Mouse (Mus musculus) lung, embryonic 15.5 days (tissue): ENCODE measurements around the gene Ldlrad3. TPM values are rescaled to one million over a fixed set of nuclear protein-coding genes. Genes with fewer than 3 reads are reported as not detected.

Source experiments
- ATAC-seq: fragments of 200-750 bp; cut with Nextera tagmentation; 2 replicates; pipeline ENCODE4 v1.8.0; 2017; ENCODE audit warnings: moderate number of reproducible peaks, borderline replicate concordance; ENCODE audit not compliant: low FRiP score, low TSS enrichment; ENCODE audit errors: extremely low read depth
- H3K27ac ChIP-seq: fragments of 300-500 bp; sonication (generic); 2 replicates; pipeline ENCODE4 v1.5.1; 2015; ENCODE audit warnings: moderate library complexity, mild to moderate bottlenecking, inconsistent platforms
- H3K27me3 ChIP-seq: fragments of 300-500 bp; sonication (generic); 2 replicates; pipeline ENCODE4 v1.6.1; 2015; ENCODE audit warnings: inconsistent platforms
- H3K36me3 ChIP-seq: fragments of 300-500 bp; sonication (generic); 2 replicates; pipeline ENCODE4 v1.6.1; 2015; ENCODE audit warnings: inconsistent platforms
- H3K4me1 ChIP-seq: fragments of 300-500 bp; sonication (generic); 2 replicates; pipeline ENCODE4 v1.6.1; 2015; ENCODE audit warnings: inconsistent platforms
- H3K4me2 ChIP-seq: fragments of 300-500 bp; sonication (generic); 2 replicates; pipeline ENCODE4 v1.6.1; 2015; ENCODE audit warnings: inconsistent platforms, mild to moderate bottlenecking, moderate library complexity
- H3K4me3 ChIP-seq: fragments of 300-500 bp; sonication (generic); 2 replicates; pipeline ENCODE4 v1.5.1; 2015; ENCODE audit warnings: mild to moderate bottlenecking, inconsistent platforms
- H3K9ac ChIP-seq: fragments of 300-500 bp; sonication (generic); 2 replicates; pipeline ENCODE4 v1.6.1; 2015; ENCODE audit warnings: inconsistent platforms
- H3K9me3 ChIP-seq: fragments of 300-500 bp; sonication (generic); 2 replicates; pipeline ENCODE4 v1.6.1; 2016; ENCODE audit warnings: inconsistent platforms
- WGBS: fragments of 180-500 bp; shearing (Covaris S2); methylation state at CpG from one replicate; pipeline ENCODE4 v1.1.7; 2015; 5-methylcytosine and 5-hydroxymethylcytosine counted together
- polyA plus RNA-seq: library from polyadenylated mRNA; unstranded; fragments of >200 nt; fragmentation: Nextera tagmentation; extraction: Ambion mirVana; gene quantifications from 2 replicates; pipeline ENCODE4 v1.2.1, GENCODE M21; 2015

Ldlrad3 gene
- polyA plus RNA-seq, 1 experiment from 2014 or later = 48.5 TPM

DNA sequence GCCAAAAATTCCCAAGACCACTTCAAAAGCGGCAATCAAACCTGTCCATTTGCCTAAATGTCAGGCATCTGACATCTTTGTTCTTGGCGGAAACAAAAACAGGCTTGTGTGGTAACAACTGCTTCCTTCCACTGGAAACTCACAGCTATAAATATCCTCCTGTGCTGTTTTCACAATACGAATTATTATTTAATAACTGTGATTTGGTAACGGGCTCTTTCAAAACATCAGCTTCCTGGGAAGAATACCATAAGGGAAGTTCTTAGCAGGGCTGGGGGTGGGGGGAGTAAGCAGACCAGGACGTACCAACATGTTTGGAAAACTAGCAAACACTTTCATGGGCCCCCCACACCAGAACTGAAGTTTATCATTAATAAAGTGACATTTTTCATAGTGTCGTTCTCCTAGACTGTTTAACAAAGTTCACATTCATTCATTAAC lies 31.4 kb downstream of the Ldlrad3 start:
- H3K4me2 ChIP-seq = no peak overlapping the region
- no peak overlapping the region for H3K9ac ChIP-seq
- 24% methylated on average over 6 of the region's 6 CpGs for WGBS
- no peaks in the 10 kb centered on the region for H3K9me3 ChIP-seq
- H3K4me3 ChIP-seq = no peak overlapping the region
- peak overlapping the region; percentile 34; the same call in 1 of the 2 replicates for H3K27ac ChIP-seq
- no peak for ATAC-seq
- no peaks in the 10 kb centered on the region for H3K36me3 ChIP-seq
- peaks cover 42% of the 10 kb centered on the region for H3K4me1 ChIP-seq
- no peaks in the 10 kb centered on the region for H3K27me3 ChIP-seq

DNA sequence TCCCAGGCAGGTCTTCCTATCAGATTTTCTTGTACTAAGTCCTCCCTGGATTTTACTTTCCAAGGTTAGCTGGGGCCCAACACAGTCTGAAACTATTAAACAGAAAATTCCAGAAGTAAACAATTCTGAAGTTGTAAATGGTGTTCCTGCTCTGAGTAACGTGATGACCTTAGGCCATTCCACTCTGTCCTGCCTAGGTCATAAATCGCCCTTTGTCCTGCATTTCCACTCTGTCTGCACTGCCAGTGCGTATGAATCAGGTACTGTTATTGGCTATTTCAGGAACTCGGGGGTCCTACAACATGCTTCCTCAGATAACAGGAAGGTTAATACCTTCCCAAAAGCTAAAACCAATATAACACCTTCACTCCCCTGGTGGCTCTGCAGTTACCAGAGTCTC lies 31.9 kb downstream of the Ldlrad3 start:
- 49% methylated on average over 4 of the region's 4 CpGs for WGBS
- no peaks in the 10 kb centered on the region for H3K27me3 ChIP-seq
- no peak for ATAC-seq
- no peaks in the 10 kb centered on the region for H3K9me3 ChIP-seq
- H3K4me2 ChIP-seq = no peak overlapping the region
- no peaks in the 10 kb centered on the region for H3K36me3 ChIP-seq
- peaks cover 42% of the 10 kb centered on the region for H3K4me1 ChIP-seq
- no peak overlapping the region for H3K9ac ChIP-seq
- H3K27ac ChIP-seq = peak overlapping the region; percentile 34; the same call in 1 of the 2 replicates
- H3K4me3 ChIP-seq = no peak overlapping the region

DNA sequence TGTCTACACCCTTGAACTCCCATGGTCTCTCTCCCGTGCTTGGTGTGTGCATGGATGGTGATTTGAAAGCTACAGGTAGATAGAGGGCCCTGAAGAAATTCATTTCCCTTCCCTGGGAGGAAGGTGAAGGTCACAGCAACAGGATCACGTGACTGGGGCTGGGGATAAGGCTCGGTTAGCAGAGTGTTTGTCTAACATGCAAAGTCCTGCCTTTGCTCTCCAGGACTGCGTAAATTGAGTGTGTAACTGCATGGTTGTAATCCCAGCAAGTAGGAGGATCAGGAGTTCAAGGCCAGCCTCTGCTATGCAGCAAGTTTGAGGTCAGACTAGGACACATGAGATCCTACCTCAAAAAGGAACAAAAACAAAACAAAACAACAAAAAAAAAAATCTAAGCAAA lies 32.7 kb downstream of the Ldlrad3 start:
- Histone ChIP-seq H3K27ac (no peak overlapping the region), H3K27me3 (no peaks in the 10 kb centered on the region), H3K36me3 (no peaks in the 10 kb centered on the region), H3K9ac (no peak overlapping the region), H3K4me3 (no peak overlapping the region), H3K4me2 (no peak overlapping the region), H3K9me3 (no peaks in the 10 kb centered on the region), H3K4me1 (peaks cover 42% of the 10 kb centered on the region)
- WGBS = 68% methylated on average over 4 of the region's 4 CpGs
- ATAC-seq = no peak

DNA sequence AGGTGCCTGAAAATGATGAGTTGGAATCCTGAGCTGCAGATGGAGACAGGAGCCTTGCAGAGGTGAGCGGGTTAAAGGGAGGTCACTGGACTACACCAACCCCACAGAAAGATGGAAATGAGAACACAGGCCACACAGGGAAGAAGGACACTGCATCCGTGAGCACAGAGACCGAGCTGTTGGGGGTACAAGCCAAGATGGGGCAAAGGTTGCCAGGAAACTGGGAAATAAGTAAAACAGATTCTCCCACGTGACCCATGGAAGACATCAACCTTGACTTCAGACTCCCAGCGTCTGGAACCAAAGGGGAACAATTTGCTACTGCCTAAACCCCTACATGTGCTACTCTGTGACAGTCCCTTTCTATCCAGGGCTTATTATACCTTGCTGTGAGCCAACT lies 33.3 kb downstream of the Ldlrad3 start:
- Histone ChIP-seq H3K27ac (no peak overlapping the region), H3K4me3 (no peak overlapping the region), H3K36me3 (no peaks in the 10 kb centered on the region), H3K4me2 (no peak overlapping the region), H3K27me3 (no peaks in the 10 kb centered on the region), H3K9me3 (no peaks in the 10 kb centered on the region), H3K4me1 (peaks cover 42% of the 10 kb centered on the region), H3K9ac (no peak overlapping the region)
- 77% methylated on average over 5 of the region's 5 CpGs for WGBS
- no peak for ATAC-seq

DNA sequence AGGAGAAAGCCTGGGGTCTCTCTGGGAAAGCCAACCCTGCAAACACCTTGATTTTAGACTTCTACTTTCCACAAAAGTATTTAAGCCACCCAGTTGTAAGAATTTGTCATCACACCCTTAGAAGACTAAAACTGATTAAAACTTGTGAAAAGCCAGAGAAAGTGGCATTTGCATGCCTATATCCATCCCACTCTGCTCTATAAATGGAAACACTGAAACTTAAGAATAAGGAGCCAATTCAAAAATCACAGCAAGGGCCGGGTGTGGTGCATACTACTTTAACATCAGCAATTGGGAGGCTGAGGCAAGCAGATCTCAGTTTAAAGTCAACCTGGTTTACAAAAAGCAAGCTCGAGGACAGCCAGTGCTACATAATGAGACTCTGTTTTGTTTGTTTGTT lies 37.1 kb downstream of the Ldlrad3 start:
- 90% methylated on average over 2 of the region's 2 CpGs for WGBS
- peaks cover 8% of the 10 kb centered on the region for H3K4me1 ChIP-seq

DNA sequence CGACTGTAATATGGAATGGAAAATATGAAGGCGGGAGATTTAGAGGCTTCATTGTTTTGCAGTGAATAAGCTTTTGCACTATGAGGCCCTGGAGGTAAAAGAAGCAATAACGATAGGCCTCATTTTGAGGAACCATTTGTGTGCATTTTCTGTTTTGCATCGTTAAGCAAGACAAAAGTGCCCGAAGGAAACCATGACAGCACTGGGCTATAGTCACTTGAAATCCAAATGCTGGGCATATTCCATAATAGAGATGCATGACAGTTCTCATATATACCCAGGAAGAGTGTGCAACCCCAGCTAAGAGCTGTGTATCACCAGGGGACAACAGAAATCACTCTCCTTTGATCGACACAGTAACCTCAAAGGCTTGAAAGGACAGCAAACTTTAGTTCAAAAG lies 38.1 kb downstream of the Ldlrad3 start:
- 87% methylated on average over 6 of the region's 6 CpGs for WGBS
- no peak for ATAC-seq
- no peak overlapping the region for H3K9ac ChIP-seq
- H3K27ac ChIP-seq = no peak overlapping the region
- no peaks in the 10 kb centered on the region for H3K27me3 ChIP-seq
- H3K4me1 ChIP-seq = peaks cover 7% of the 10 kb centered on the region; the same call in 1 of the 2 replicates
- no peaks in the 10 kb centered on the region for H3K36me3 ChIP-seq
- no peaks in the 10 kb centered on the region for H3K9me3 ChIP-seq
- no peak overlapping the region for H3K4me2 ChIP-seq
- no peak overlapping the region for H3K4me3 ChIP-seq

More for the DNA sequence above, 37.1 kb downstream of the Ldlrad3 start:
- Histone ChIP-seq H3K27ac (no peak overlapping the region), H3K9ac (no peak overlapping the region), H3K27me3 (no peaks in the 10 kb centered on the region), H3K4me3 (no peak overlapping the region), H3K4me2 (no peak overlapping the region), H3K36me3 (no peaks in the 10 kb centered on the region), H3K9me3 (no peaks in the 10 kb centered on the region)
- ATAC-seq = no peak

DNA sequence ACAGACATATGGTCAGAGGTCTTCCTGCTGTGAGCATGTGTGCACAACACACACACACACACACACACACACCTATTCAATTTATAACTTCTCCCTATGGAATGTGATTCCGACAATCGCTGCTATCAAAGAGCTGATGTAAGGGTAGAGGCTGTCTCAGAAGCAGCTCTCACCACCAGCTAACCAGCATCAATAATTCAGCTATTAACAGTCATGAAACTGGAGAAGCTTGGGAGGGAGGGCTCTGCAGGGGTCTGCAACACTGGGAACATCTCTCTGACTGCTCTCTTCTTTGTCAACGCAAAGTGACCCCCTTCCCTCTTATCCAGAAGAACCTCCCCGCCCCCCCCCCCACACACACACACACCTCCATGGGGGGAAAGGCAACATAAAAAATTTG lies 38.6 kb downstream of the Ldlrad3 start:
- H3K4me2 ChIP-seq = no peak overlapping the region
- H3K36me3 ChIP-seq = no peaks in the 10 kb centered on the region
- ATAC-seq = no peak
- no peaks in the 10 kb centered on the region for H3K27me3 ChIP-seq
- peaks cover 8% of the 10 kb centered on the region for H3K4me1 ChIP-seq
- no peak overlapping the region for H3K27ac ChIP-seq
- H3K4me3 ChIP-seq = no peak overlapping the region
- 77% methylated on average over 4 of the region's 4 CpGs for WGBS
- no peaks in the 10 kb centered on the region for H3K9me3 ChIP-seq
- H3K9ac ChIP-seq = no peak overlapping the region

DNA sequence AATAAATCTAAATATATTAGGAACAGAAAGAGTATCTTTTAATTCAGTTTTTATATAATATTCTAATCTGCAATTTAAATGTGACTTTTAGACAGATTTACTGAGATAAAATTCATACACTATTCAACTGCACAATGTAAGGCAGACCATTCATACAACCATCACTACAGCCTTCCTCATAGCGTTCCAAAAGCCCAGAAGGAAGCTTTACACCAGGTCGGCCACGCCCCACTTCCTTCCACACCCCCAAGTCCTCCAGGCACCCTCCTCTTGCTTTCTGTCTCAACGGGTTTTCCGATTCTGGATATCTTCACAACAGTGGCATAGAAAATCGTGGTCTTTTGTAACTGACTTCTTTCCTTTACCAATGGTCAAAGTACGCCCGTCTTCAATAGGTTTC lies 39.8 kb downstream of the Ldlrad3 start:
- no peaks in the 10 kb centered on the region for H3K36me3 ChIP-seq
- 81% methylated on average over 8 of the region's 8 CpGs for WGBS
- H3K27ac ChIP-seq = no peak overlapping the region; the same call in 1 of the 2 replicates
- no peak overlapping the region for H3K4me2 ChIP-seq
- H3K4me1 ChIP-seq = peaks cover 11% of the 10 kb centered on the region
- H3K27me3 ChIP-seq = no peaks in the 10 kb centered on the region
- ATAC-seq = no peak
- H3K9ac ChIP-seq = no peak overlapping the region
- no peak overlapping the region for H3K4me3 ChIP-seq
- no peaks in the 10 kb centered on the region for H3K9me3 ChIP-seq

DNA sequence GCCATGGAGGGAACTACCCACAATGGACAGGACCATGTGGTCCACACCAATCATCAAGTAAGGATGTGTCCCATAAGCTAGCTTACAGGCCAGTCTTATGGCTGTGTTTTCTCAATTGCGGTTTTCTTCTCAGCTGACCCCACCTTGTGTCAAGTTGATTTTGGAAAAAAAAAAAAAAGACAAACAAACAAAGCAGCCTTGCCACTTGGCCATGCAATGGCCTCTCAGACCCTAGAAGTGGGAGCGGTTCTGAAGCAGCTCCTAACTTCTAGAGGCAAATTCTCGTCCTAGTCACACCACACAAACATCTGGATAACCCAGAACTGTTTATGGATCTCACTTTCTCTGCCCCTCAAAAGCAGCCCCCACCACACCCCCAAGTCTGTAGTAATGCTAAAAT lies 41.1 kb downstream of the Ldlrad3 start:
- Histone ChIP-seq H3K4me3 (no peak overlapping the region), H3K9me3 (no peaks in the 10 kb centered on the region), H3K27ac (no peak overlapping the region), H3K36me3 (no peaks in the 10 kb centered on the region), H3K4me1 (peaks cover 15% of the 10 kb centered on the region), H3K27me3 (no peaks in the 10 kb centered on the region), H3K4me2 (no peak overlapping the region), H3K9ac (no peak overlapping the region)
- ATAC-seq = no peak
- WGBS = 79% methylated on average over 3 of the region's 3 CpGs

DNA sequence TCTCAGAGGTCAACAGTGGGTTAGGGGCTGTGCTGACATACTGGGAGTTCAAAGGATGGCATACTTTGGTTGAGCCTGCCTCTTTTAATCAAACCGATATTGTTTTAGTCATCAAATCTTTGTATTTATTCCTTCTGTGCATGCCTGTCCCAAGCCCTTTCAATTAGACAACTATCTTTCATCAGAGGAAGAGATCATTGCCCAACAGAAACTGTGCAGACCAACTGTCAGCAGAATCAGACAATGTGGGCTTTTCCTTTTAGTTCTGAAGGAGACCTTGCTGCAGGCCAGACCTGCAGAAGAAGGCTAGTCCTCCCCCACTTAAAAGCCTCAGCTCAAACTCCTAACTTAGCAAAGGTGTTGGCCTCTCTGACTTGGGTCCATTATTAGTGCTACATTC lies 41.9 kb downstream of the Ldlrad3 start:
- Histone ChIP-seq H3K4me2 (no peak overlapping the region), H3K36me3 (no peaks in the 10 kb centered on the region), H3K9me3 (no peaks in the 10 kb centered on the region), H3K4me3 (no peak overlapping the region), H3K27ac (no peak overlapping the region), H3K4me1 (peaks cover 17% of the 10 kb centered on the region), H3K9ac (no peak overlapping the region), H3K27me3 (no peaks in the 10 kb centered on the region)
- no peak for ATAC-seq
- WGBS = 85% methylated on average over 1 of the region's 1 CpGs

DNA sequence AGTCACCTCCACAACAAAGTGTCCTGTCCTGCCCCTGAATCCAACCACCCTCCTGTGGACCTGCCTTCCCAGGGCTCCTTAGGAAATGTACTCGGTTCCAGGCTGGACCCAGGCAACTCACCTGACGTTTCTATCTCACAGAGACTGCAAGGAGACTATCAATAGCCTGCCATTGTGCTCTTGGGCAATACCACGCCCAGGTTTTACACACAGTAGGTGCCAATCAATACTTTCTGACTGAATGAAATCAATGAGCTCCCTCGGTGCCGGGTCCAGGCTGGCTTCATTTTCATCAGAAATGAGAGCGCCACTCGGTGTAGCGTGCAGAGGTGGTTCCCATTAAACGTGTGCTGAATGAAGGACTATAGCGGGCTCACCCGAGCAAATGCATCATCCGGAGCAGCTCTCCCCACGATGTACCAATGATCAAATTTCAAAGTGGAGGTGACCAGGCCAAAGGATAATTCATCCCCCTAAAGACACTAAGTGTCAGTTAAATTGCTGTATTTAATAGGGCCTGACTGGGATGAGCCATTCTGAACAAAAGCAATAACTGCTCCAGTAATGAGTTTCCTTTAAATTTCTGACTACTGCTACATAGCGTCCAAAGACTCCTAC lies 43.4 kb downstream of the Ldlrad3 start:
- WGBS = 69% methylated on average over 14 of the region's 14 CpGs
- no peak for ATAC-seq
- H3K27ac ChIP-seq = peak overlapping the region; percentile 59

DNA sequence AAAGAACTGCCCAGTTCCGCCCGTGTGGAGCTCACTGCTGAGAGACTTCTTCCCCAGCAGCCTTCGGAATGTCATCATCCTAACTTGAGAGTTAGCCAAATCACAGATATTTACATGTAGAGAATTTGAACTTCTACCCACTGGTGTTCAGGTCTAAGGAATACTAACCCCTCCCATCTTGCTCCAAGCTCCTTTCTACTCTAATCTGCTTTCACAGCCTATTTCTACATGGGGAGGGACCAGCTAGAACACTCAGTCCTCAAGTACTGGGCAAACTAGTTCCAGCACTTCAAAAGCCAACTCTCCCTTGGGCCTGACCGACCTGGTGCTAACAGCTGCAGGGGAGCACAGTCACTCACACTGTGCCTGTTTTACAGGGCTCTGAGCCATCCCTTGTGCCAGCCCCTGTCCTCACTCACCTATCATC lies 44.0 kb downstream of the Ldlrad3 start:
- H3K4me2 ChIP-seq = no peak overlapping the region
- H3K4me3 ChIP-seq = no peak overlapping the region
- H3K4me1 ChIP-seq = peaks cover 37% of the 10 kb centered on the region
- peak overlapping the region; percentile 59 for H3K27ac ChIP-seq
- H3K9me3 ChIP-seq = no peaks in the 10 kb centered on the region
- H3K9ac ChIP-seq = no peak overlapping the region
- WGBS = 29% methylated on average over 4 of the region's 4 CpGs
- no peaks in the 10 kb centered on the region for H3K27me3 ChIP-seq
- no peaks in the 10 kb centered on the region for H3K36me3 ChIP-seq
- peak; percentile 78 for ATAC-seq

More for the DNA sequence above, 43.4 kb downstream of the Ldlrad3 start:
- Histone ChIP-seq H3K4me2 (no peak overlapping the region), H3K9ac (no peak overlapping the region), H3K36me3 (no peaks in the 10 kb centered on the region), H3K27me3 (no peaks in the 10 kb centered on the region), H3K4me3 (no peak overlapping the region), H3K9me3 (no peaks in the 10 kb centered on the region), H3K4me1 (peaks cover 32% of the 10 kb centered on the region)

DNA sequence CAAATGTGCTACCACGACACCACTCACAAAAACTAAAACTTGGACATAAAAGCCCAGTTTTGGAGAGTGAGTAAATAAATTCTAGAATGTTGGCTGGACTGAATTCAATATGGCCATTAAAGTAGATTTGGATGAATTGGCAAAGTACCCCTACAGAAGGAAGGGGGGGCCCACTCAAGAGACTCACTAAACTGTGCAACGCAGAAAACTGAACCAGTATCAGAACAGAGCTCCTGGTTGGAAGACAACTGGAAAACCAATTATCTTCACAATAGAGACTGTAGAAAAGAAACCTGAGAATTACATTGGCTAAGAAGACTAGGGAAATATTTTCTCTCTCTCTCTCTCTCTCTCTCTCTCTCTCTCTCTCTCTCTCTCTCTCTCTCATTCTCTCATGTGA lies 45.0 kb downstream of the Ldlrad3 start:
- Histone ChIP-seq H3K4me3 (no peak overlapping the region), H3K9ac (no peak overlapping the region), H3K4me1 (peaks cover 46% of the 10 kb centered on the region), H3K9me3 (no peaks in the 10 kb centered on the region), H3K36me3 (no peaks in the 10 kb centered on the region), H3K27ac (no peak overlapping the region), H3K4me2 (no peak overlapping the region), H3K27me3 (no peaks in the 10 kb centered on the region)
- ATAC-seq = no peak
- WGBS = 84% methylated on average over 2 of the region's 2 CpGs
